Mouse (Mus musculus) hindbrain, embryonic 14.5 days (tissue): ENCODE data around the gene Fndc8. TPM values are rescaled to one million over a fixed set of nuclear protein-coding genes. Genes with fewer than 3 reads are reported as not detected.
A peak's percentile ranks its signal among the peaks of the same experiment; 100 is the strongest.

Experiments used
- ATAC-seq: fragments of 200-750 bp; cut with Nextera tagmentation; 2 replicates; pipeline ENCODE4 v1.8.0; 2017; ENCODE audit warnings: moderate number of reproducible peaks, mild to moderate bottlenecking, moderate TSS enrichment, moderate library complexity; ENCODE audit not compliant: low FRiP score
- DNase-seq: peaks from one replicate; pipeline ENCODE4 v3.0.0-alpha.2; 2015; ENCODE audit warnings: low spot score
- H3K27ac ChIP-seq: fragments of 300-500 bp; sonication (generic); 2 replicates; pipeline ENCODE4 v1.5.1; 2014; ENCODE audit warnings: mild to moderate bottlenecking, moderate library complexity
- H3K27me3 ChIP-seq: fragments of 300-500 bp; sonication (generic); 2 replicates; pipeline ENCODE4 v1.6.1; 2014; ENCODE audit warnings: mild to moderate bottlenecking, low read length, mixed read lengths; ENCODE audit not compliant: control insufficient read depth, insufficient read depth
- H3K36me3 ChIP-seq: fragments of 300-500 bp; sonication (generic); replicated peaks from 2 replicates; pipeline ENCODE4 v1.6.1; 2014; ENCODE audit not compliant: control insufficient read depth, insufficient read depth
- H3K4me1 ChIP-seq: fragments of 300-500 bp; sonication (generic); replicated peaks from 2 replicates; pipeline ENCODE4 v1.6.1; 2014; ENCODE audit warnings: antibody characterized with exemption, low read length, mixed read lengths; ENCODE audit not compliant: control insufficient read depth, insufficient read depth
- H3K4me2 ChIP-seq: fragments of 300-500 bp; sonication (generic); replicated peaks from 2 replicates; pipeline ENCODE4 v1.6.1; 2014; ENCODE audit warnings: mild to moderate bottlenecking, moderate library complexity
- H3K4me3 ChIP-seq: fragments of 300-500 bp; sonication (generic); replicated peaks from 2 replicates; pipeline ENCODE4 v1.5.1; 2014; ENCODE audit warnings: mild to moderate bottlenecking, low read length
- H3K9ac ChIP-seq: fragments of 300-500 bp; sonication (generic); 2 replicates; pipeline ENCODE4 v1.6.1; 2014
- H3K9me3 ChIP-seq: fragments of 300-500 bp; sonication (generic); 2 replicates; pipeline ENCODE4 v1.6.1; 2016; ENCODE audit warnings: low read length; ENCODE audit not compliant: control insufficient read depth
- WGBS: fragments of 180-500 bp; shearing (Covaris S2); extraction: QIAGEN DNeasy Blood & Tissue Kit; methylation state at CpG from one replicate; pipeline ENCODE4 v1.1.7; 2014; 5-methylcytosine and 5-hydroxymethylcytosine counted together
- polyA plus RNA-seq: library from polyadenylated mRNA; unstranded; fragments of >200 nt; fragmentation: Nextera tagmentation; extraction: Ambion mirVana; gene quantifications from 2 replicates; pipeline ENCODE4 v1.2.1, GENCODE M21; 2014

The Fndc8 gene
- polyA plus RNA-seq, 1 experiment from 2014 or later, result 0.37 TPM

- no peaks in the 10 kb centered on the region for H3K9me3 ChIP-seq
- DNase-seq (no peak), ATAC-seq (no peak)
- no peak overlapping the region for H3K4me3 ChIP-seq
- peak overlapping the region; percentile 32; the same call in 1 of the 2 replicates for H3K27ac ChIP-seq
- H3K4me1 ChIP-seq, result peaks cover 7% of the 10 kb centered on the region
- H3K27me3 ChIP-seq, result no peaks in the 10 kb centered on the region
- no peak overlapping the region for H3K4me2 ChIP-seq
- 33% methylated on average over 4 of the region's 4 CpGs for WGBS
- H3K36me3 ChIP-seq, result no peaks in the 10 kb centered on the region
- H3K9ac ChIP-seq, result no peak overlapping the region
Observed at GRCm38 (mm10) chr11:82863488-82863931, 28.4 kb upstream of the Fndc8 start.

GRCm38 (mm10) chr11:82865957-82866356 is 26.0 kb upstream of the Fndc8 start:
- 81% methylated on average over 10 of the region's 10 CpGs for WGBS
- Histone ChIP-seq H3K9me3 (no peaks in the 10 kb centered on the region), H3K27ac (no peak overlapping the region), H3K27me3 (no peaks in the 10 kb centered on the region), H3K9ac (no peak overlapping the region), H3K4me1 (peaks cover 7% of the 10 kb centered on the region), H3K4me2 (no peak overlapping the region), H3K4me3 (no peak overlapping the region), H3K36me3 (no peaks in the 10 kb centered on the region)
- ATAC-seq (no peak), DNase-seq (no peak)

- H3K27ac ChIP-seq, result no peak overlapping the region
- no peak overlapping the region for H3K4me3 ChIP-seq
- H3K4me2 ChIP-seq, result no peak overlapping the region
- H3K9me3 ChIP-seq, result no peaks in the 10 kb centered on the region
- no peaks in the 10 kb centered on the region for H3K36me3 ChIP-seq
- ATAC-seq, result no peak
- DNase-seq, result no peak
- no peaks in the 10 kb centered on the region for H3K27me3 ChIP-seq
- peaks cover 7% of the 10 kb centered on the region for H3K4me1 ChIP-seq
- H3K9ac ChIP-seq, result no peak overlapping the region
- WGBS, result 25% methylated on average over 7 of the region's 7 CpGs
Observed at GRCm38 (mm10) chr11:82866850-82867564, 24.9 kb upstream of the Fndc8 start.

- DNase-seq, result no peak
- H3K9ac ChIP-seq, result no peak overlapping the region
- H3K4me3 ChIP-seq, result no peak overlapping the region
- H3K27me3 ChIP-seq, result no peaks in the 10 kb centered on the region
- H3K4me1 ChIP-seq, result peaks cover 7% of the 10 kb centered on the region
- H3K27ac ChIP-seq, result no peak overlapping the region
- no peak for ATAC-seq
- H3K9me3 ChIP-seq, result no peaks in the 10 kb centered on the region
- H3K36me3 ChIP-seq, result no peaks in the 10 kb centered on the region
- 84% methylated on average over 5 of the region's 5 CpGs for WGBS
- no peak overlapping the region for H3K4me2 ChIP-seq
Observed at GRCm38 (mm10) chr11:82867956-82868355, 24.0 kb upstream of the Fndc8 start.

- no peak for ATAC-seq
- peak overlapping the region; percentile 84 for H3K4me2 ChIP-seq
- WGBS, result 75% methylated on average over 9 of the region's 9 CpGs
Observed at GRCm38 (mm10) chr11:82869506-82870172, 22.3 kb upstream of the Fndc8 start.

GRCm38 (mm10) chr11:82870173-82871030 is 21.5 kb upstream of the Fndc8 start:
- Histone ChIP-seq H3K4me1 (no peaks in the 10 kb centered on the region; the same call in 1 of the 2 replicates), H3K9ac (peak overlapping the region; percentile 77), H3K27ac (no peak overlapping the region), H3K4me3 (peak overlapping the region; percentile 73), H3K4me2 (peak overlapping the region; percentile 84), H3K9me3 (no peaks in the 10 kb centered on the region), H3K36me3 (no peaks in the 10 kb centered on the region), H3K27me3 (no peaks in the 10 kb centered on the region)
- ATAC-seq (peak; percentile 21; the same call in 1 of the 2 replicates), DNase-seq (no peak)
- 6% methylated on average over 36 of the region's 36 CpGs for WGBS

More at GRCm38 (mm10) chr11:82869506-82870172, 22.3 kb upstream of the Fndc8 start:
- no peaks in the 10 kb centered on the region; the same call in 1 of the 2 replicates for H3K4me1 ChIP-seq
- H3K4me3 ChIP-seq, result peak overlapping the region; percentile 73; the same call in 1 of the 2 replicates
- DNase-seq, result no peak
- no peak overlapping the region for H3K9ac ChIP-seq
- no peaks in the 10 kb centered on the region for H3K9me3 ChIP-seq
- no peaks in the 10 kb centered on the region for H3K36me3 ChIP-seq
- no peak overlapping the region for H3K27ac ChIP-seq
- H3K27me3 ChIP-seq, result no peaks in the 10 kb centered on the region

GRCm38 (mm10) chr11:82871031-82871446 is 20.9 kb upstream of the Fndc8 start, which contains the start of gene Rffl:
Rffl (minus strand) TSS chr11:82871210.
- DNase-seq, result peak; percentile 94
- Histone ChIP-seq H3K27me3 (no peaks in the 10 kb centered on the region), H3K4me1 (no peaks in the 10 kb centered on the region; the same call in 1 of the 2 replicates), H3K4me3 (peak within 1 kb of the TSS; percentile 73), H3K36me3 (no peaks in the 10 kb centered on the region), H3K9ac (peak within 1 kb of the TSS; percentile 77), H3K27ac (no peak within 1 kb of the TSS), H3K4me2 (peak within 1 kb of the TSS; percentile 84), H3K9me3 (no peaks in the 10 kb centered on the region)
- peak; percentile 93 for ATAC-seq
- WGBS, result 1% methylated on average over 22 of the region's 43 CpGs

- no peak for DNase-seq
- 78% methylated on average over 5 of the region's 5 CpGs for WGBS
- H3K36me3 ChIP-seq, result peaks cover 7% of the 10 kb centered on the region; the same call in 1 of the 2 replicates
Observed at GRCm38 (mm10) chr11:82874924-82875323, 17.0 kb upstream of the Fndc8 start.

More at GRCm38 (mm10) chr11:82874924-82875323, 17.0 kb upstream of the Fndc8 start:
- Histone ChIP-seq H3K4me3 (no peak overlapping the region), H3K9me3 (no peaks in the 10 kb centered on the region), H3K9ac (no peak overlapping the region), H3K27me3 (no peaks in the 10 kb centered on the region), H3K4me1 (no peaks in the 10 kb centered on the region; the same call in 1 of the 2 replicates), H3K27ac (no peak overlapping the region), H3K4me2 (no peak overlapping the region)
- ATAC-seq, result no peak
